Mouse (Mus musculus): ENCODE data around the gene Atp6v1f. TPM values are rescaled to one million over a fixed set of nuclear protein-coding genes. Genes with fewer than 3 reads are reported as not detected.

Gene Atp6v1f
- polyA plus RNA-seq (2015; fragmentation: Nextera tagmentation; extraction: Ambion mirVana), result 268 and 287 TPM in 2 replicates

- Histone ChIP-seq H3K27me3 (no peaks in the 10 kb centered on the region), H3K9ac (peak within 1 kb of the TSS; percentile 63), H3K4me1 (peaks cover 10% of the 10 kb centered on the region), H3K4me2 (peak within 1 kb of the TSS; percentile 71), H3K36me3 (peaks cover 25% of the 10 kb centered on the region), H3K9me3 (replicated peaks) (no peaks in the 10 kb centered on the region), H3K4me3 (replicated peaks) (peak within 1 kb of the TSS; percentile 81), H3K27ac (peak within 1 kb of the TSS; percentile 82)
- under 1% methylated on average over 39 of the region's 39 CpGs for WGBS
- peak; percentile 92 for ATAC-seq (replicated peaks; ENCODE audit: low FRiP score)
Observed at GRCm38 (mm10) chr6:29467583-29468354, at the start of gene Atp6v1f. Atp6v1f (plus strand) TSS chr6:29467718.

GRCm38 (mm10) chr6:29420596-29420995 lies 46.9 kb upstream of the Atp6v1f start:
- Histone ChIP-seq H3K36me3 (no peaks in the 10 kb centered on the region; the same call in 1 of the 2 replicates), H3K27ac (no peak overlapping the region), H3K4me1 (no peaks in the 10 kb centered on the region), H3K9me3 (replicated peaks) (no peaks in the 10 kb centered on the region), H3K9ac (no peak overlapping the region), H3K4me2 (no peak overlapping the region), H3K4me3 (replicated peaks) (no peak overlapping the region), H3K27me3 (no peaks in the 10 kb centered on the region)
- WGBS, result 87% methylated on average over 2 of the region's 2 CpGs
- ATAC-seq (replicated peaks; ENCODE audit: low FRiP score), result no peak

- Histone ChIP-seq H3K9me3 (replicated peaks) (no peaks in the 10 kb centered on the region), H3K4me3 (replicated peaks) (no peak overlapping the region), H3K9ac (no peak overlapping the region), H3K4me1 (no peaks in the 10 kb centered on the region), H3K27me3 (no peaks in the 10 kb centered on the region), H3K4me2 (no peak overlapping the region), H3K27ac (no peak overlapping the region), H3K36me3 (no peaks in the 10 kb centered on the region)
- WGBS, result 84% methylated on average over 8 of the region's 8 CpGs
- ATAC-seq (replicated peaks; ENCODE audit: low FRiP score), result no peak
Observed at GRCm38 (mm10) chr6:29425118-29425517, 42.4 kb upstream of the Atp6v1f start.

GRCm38 (mm10) chr6:29426331-29426730 lies 41.2 kb upstream of the Atp6v1f start:
- no peak overlapping the region for H3K4me2 ChIP-seq
- H3K36me3 ChIP-seq, result no peaks in the 10 kb centered on the region
- no peaks in the 10 kb centered on the region for H3K9me3 ChIP-seq (replicated peaks)
- WGBS, result 74% methylated on average over 6 of the region's 6 CpGs
- ATAC-seq (replicated peaks; ENCODE audit: low FRiP score), result no peak
- no peak overlapping the region for H3K9ac ChIP-seq
- peaks cover 4% of the 10 kb centered on the region; the same call in 1 of the 2 replicates for H3K27me3 ChIP-seq
- no peak overlapping the region for H3K4me3 ChIP-seq (replicated peaks)
- 0 out of 2 replicates have a peak, but pooled peaks cover under 1% of the 10 kb centered on the region for H3K4me1 ChIP-seq
- no peak overlapping the region for H3K27ac ChIP-seq

GRCm38 (mm10) chr6:29428171-29428570 lies 39.3 kb upstream of the Atp6v1f start:
- Histone ChIP-seq H3K27me3 (peaks cover 21% of the 10 kb centered on the region), H3K4me2 (no peak overlapping the region), H3K4me3 (replicated peaks) (no peak overlapping the region), H3K9ac (no peak overlapping the region), H3K9me3 (replicated peaks) (no peaks in the 10 kb centered on the region), H3K36me3 (no peaks in the 10 kb centered on the region), H3K27ac (no peak overlapping the region), H3K4me1 (peaks cover 12% of the 10 kb centered on the region)
- 70% methylated on average over 4 of the region's 4 CpGs for WGBS
- no peak for ATAC-seq (replicated peaks; ENCODE audit: low FRiP score)

GRCm38 (mm10) chr6:29430681-29431420 lies 36.7 kb upstream of the Atp6v1f start:
- Histone ChIP-seq H3K4me1 (peaks cover 39% of the 10 kb centered on the region), H3K27ac (no peak overlapping the region)
- 51% methylated on average over 15 of the region's 15 CpGs for WGBS

GRCm38 (mm10) chr6:29431473-29431872 lies 36.0 kb upstream of the Atp6v1f start:
- ATAC-seq (replicated peaks; ENCODE audit: low FRiP score), result no peak
- Histone ChIP-seq H3K9me3 (replicated peaks) (no peaks in the 10 kb centered on the region), H3K4me1 (peaks cover 45% of the 10 kb centered on the region), H3K4me2 (no peak overlapping the region), H3K9ac (no peak overlapping the region), H3K4me3 (replicated peaks) (no peak overlapping the region), H3K27ac (no peak overlapping the region), H3K36me3 (no peaks in the 10 kb centered on the region), H3K27me3 (peaks cover 35% of the 10 kb centered on the region)
- 36% methylated on average over 5 of the region's 5 CpGs for WGBS

More at GRCm38 (mm10) chr6:29430681-29431420, 36.7 kb upstream of the Atp6v1f start:
- no peak overlapping the region for H3K4me3 ChIP-seq (replicated peaks)
- H3K36me3 ChIP-seq, result no peaks in the 10 kb centered on the region
- no peak overlapping the region for H3K4me2 ChIP-seq
- H3K9me3 ChIP-seq (replicated peaks), result no peaks in the 10 kb centered on the region
- peaks cover 35% of the 10 kb centered on the region for H3K27me3 ChIP-seq
- no peak for ATAC-seq (replicated peaks; ENCODE audit: low FRiP score)
- H3K9ac ChIP-seq, result no peak overlapping the region

- H3K4me2 ChIP-seq, result no peak overlapping the region
- no peak overlapping the region for H3K27ac ChIP-seq
- H3K4me3 ChIP-seq (replicated peaks), result no peak overlapping the region
- H3K4me1 ChIP-seq, result peaks cover 51% of the 10 kb centered on the region
- ATAC-seq (replicated peaks; ENCODE audit: low FRiP score), result no peak
- no peak overlapping the region for H3K9ac ChIP-seq
- 44% methylated on average over 3 of the region's 3 CpGs for WGBS
- peaks cover 35% of the 10 kb centered on the region for H3K27me3 ChIP-seq
- no peaks in the 10 kb centered on the region for H3K36me3 ChIP-seq
- no peaks in the 10 kb centered on the region for H3K9me3 ChIP-seq (replicated peaks)
Observed at GRCm38 (mm10) chr6:29432156-29432555, 35.4 kb upstream of the Atp6v1f start.

- H3K9me3 ChIP-seq (replicated peaks), result no peaks in the 10 kb centered on the region
- H3K4me2 ChIP-seq, result peak overlapping the region; percentile 88
- no peak overlapping the region for H3K27ac ChIP-seq
- peak overlapping the region; percentile 59; the same call in 1 of the 2 replicates for H3K9ac ChIP-seq
- H3K4me3 ChIP-seq (replicated peaks), result peak overlapping the region; percentile 59
- no peak for ATAC-seq (replicated peaks; ENCODE audit: low FRiP score)
- H3K27me3 ChIP-seq, result peaks cover 35% of the 10 kb centered on the region
- H3K4me1 ChIP-seq, result peaks cover 51% of the 10 kb centered on the region
- no peaks in the 10 kb centered on the region for H3K36me3 ChIP-seq
Observed at GRCm38 (mm10) chr6:29432676-29433037, 34.9 kb upstream of the Atp6v1f start.

- Histone ChIP-seq H3K4me2 (peak within 1 kb of the TSS; percentile 88), H3K27me3 (peaks cover 35% of the 10 kb centered on the region), H3K27ac (peak within 1 kb of the TSS; percentile 87), H3K9ac (peak within 1 kb of the TSS; percentile 59), H3K36me3 (no peaks in the 10 kb centered on the region), H3K9me3 (replicated peaks) (no peaks in the 10 kb centered on the region), H3K4me1 (peaks cover 51% of the 10 kb centered on the region), H3K4me3 (replicated peaks) (peak within 1 kb of the TSS; percentile 59)
- ATAC-seq (replicated peaks; ENCODE audit: low FRiP score), result no peak
- WGBS, result 2% methylated on average over 69 of the region's 77 CpGs
Observed at GRCm38 (mm10) chr6:29433038-29433803, 34.3 kb upstream of the Atp6v1f start, which contains the start of gene Flnc. Flnc (plus strand) TSS chr6:29433256.

- WGBS, result 6% methylated on average over 27 of the region's 27 CpGs
- H3K4me2 ChIP-seq, result peak overlapping the region; percentile 88
- H3K9ac ChIP-seq, result peak overlapping the region; percentile 59
- peaks cover 35% of the 10 kb centered on the region for H3K27me3 ChIP-seq
- peak overlapping the region; percentile 59 for H3K4me3 ChIP-seq (replicated peaks)
- peaks cover 6% of the 10 kb centered on the region; the same call in 1 of the 2 replicates for H3K36me3 ChIP-seq
- H3K9me3 ChIP-seq (replicated peaks), result no peaks in the 10 kb centered on the region
- ATAC-seq (replicated peaks; ENCODE audit: low FRiP score), result no peak; the same call in 1 of the 2 replicates
- peak overlapping the region; percentile 87 for H3K27ac ChIP-seq
- H3K4me1 ChIP-seq, result peaks cover 51% of the 10 kb centered on the region
Observed at GRCm38 (mm10) chr6:29433804-29434795, 33.4 kb upstream of the Atp6v1f start.

All from kidney, embryonic 15.5 days (tissue).